Mouse (Mus musculus): Measurements from ENCODE around the gene Olfr1357.
"Not testable (repeated sequence)": the region's sequence is repeated elsewhere in the genome, so short reads cannot be mapped to it uniquely, and the experiment has no call there.

DNA sequence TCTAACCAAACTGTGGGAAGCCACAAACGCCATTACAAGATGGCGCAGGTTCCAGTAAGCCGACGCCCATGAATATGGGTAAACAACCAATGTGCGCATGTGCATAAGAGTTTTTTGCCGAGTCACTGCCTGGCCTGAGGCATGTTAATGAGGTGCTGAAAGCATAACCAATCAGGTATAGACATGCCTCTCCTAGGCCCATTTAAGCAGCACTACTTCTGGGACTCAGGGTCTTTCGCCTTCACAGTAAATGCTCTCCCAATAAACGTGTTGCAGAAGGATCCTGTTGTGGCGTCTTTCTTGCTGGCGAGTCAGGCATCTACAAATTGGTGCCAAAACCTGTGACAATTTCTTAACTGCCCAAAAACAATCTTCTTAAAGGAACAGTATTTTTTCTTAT lies 48.8 kb upstream of the Olfr1357 start:
- not testable (repeated sequence) for TF ChIP-seq POLR2A (IDR thresholded peaks at IDR 0.05; ENCODE audit: borderline replicate concordance, extremely low read depth, low read depth, low read length); CTCF (IDR thresholded peaks at IDR 0.05; ENCODE audit: insufficient read depth, low read length)
